Mouse (Mus musculus) forebrain, embryonic 12.5 days (tissue): ENCODE measurements around the gene Vps8. TPM values are rescaled to one million over a fixed set of nuclear protein-coding genes. Genes with fewer than 3 reads are reported as not detected.

Source experiments
- ATAC-seq: fragments of 200-750 bp; cut with Nextera tagmentation; 2 replicates; pipeline ENCODE4 v1.8.0; 2017; ENCODE audit warnings: moderate TSS enrichment; ENCODE audit not compliant: low FRiP score
- H3K27ac ChIP-seq: fragments of 300-500 bp; sonication (generic); 2 replicates; pipeline ENCODE4 v1.5.1; 2016; ENCODE audit warnings: mild to moderate bottlenecking
- H3K27me3 ChIP-seq: fragments of 300-500 bp; sonication (generic); 2 replicates; pipeline ENCODE4 v1.6.1; 2016; ENCODE audit warnings: mild to moderate bottlenecking
- H3K36me3 ChIP-seq: fragments of 300-500 bp; sonication (generic); replicated peaks from 2 replicates; pipeline ENCODE4 v1.6.1; 2016; ENCODE audit warnings: mild to moderate bottlenecking
- H3K4me1 ChIP-seq: fragments of 300-500 bp; sonication (generic); 2 replicates; pipeline ENCODE4 v1.6.1; 2016
- H3K4me2 ChIP-seq: fragments of 300-500 bp; sonication (generic); 2 replicates; pipeline ENCODE4 v1.6.1; 2016; ENCODE audit warnings: mild to moderate bottlenecking, moderate library complexity
- H3K4me3 ChIP-seq: fragments of 300-500 bp; sonication (generic); replicated peaks from 2 replicates; pipeline ENCODE4 v1.5.1; 2016; ENCODE audit warnings: mild to moderate bottlenecking
- H3K9ac ChIP-seq: fragments of 300-500 bp; sonication (generic); 2 replicates; pipeline ENCODE4 v1.6.1; 2016; ENCODE audit warnings: mild to moderate bottlenecking
- H3K9me3 ChIP-seq: fragments of 300-500 bp; sonication (generic); 2 replicates; pipeline ENCODE4 v1.6.1; 2016
- WGBS: fragments of 180-500 bp; shearing (Covaris S2); methylation state at CpG from one replicate; pipeline ENCODE4 v1.1.7; 2016; 5-methylcytosine and 5-hydroxymethylcytosine counted together
- polyA plus RNA-seq: library from polyadenylated mRNA; unstranded; fragments of >200 nt; fragmentation: Nextera tagmentation; extraction: Ambion mirVana; gene quantifications from 2 replicates; pipeline ENCODE4 v1.2.1, GENCODE M21; 2016

The Vps8 gene
- polyA plus RNA-seq, 1 experiment from 2014 or later = 30.1 TPM

GRCm38 (mm10) chr16:21448464-21448863 is 25.5 kb downstream of the Vps8 start:
- Histone ChIP-seq H3K27ac (no peak overlapping the region), H3K9ac (no peak overlapping the region), H3K4me3 (no peak overlapping the region), H3K36me3 (peaks cover 7% of the 10 kb centered on the region), H3K4me1 (peaks cover 14% of the 10 kb centered on the region; the same call in 1 of the 2 replicates), H3K9me3 (no peaks in the 10 kb centered on the region), H3K4me2 (no peak overlapping the region), H3K27me3 (no peaks in the 10 kb centered on the region)
- WGBS = 95% methylated on average over 5 of the region's 5 CpGs
- no peak for ATAC-seq

DNA sequence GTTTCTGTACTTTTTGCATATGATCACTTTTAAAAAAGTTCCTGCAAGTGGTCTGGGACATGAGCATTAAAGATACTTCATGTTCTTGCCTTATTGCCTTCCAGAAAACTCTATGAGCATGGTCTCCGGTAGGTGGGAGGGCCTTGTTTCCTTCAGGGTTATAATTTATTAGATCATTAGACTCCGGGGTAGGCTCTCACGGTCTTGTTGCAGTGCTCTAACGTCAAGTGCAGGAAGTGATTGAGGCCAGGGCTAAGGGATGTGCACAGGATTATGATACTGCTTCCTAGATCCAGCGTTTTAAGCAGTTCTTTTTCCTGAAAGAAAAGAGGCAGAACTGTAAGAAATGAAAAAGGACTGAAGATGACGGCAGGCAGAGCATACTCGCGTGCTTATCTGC is 27.0 kb downstream of the Vps8 start:
- H3K4me1 ChIP-seq = peaks cover 14% of the 10 kb centered on the region; the same call in 1 of the 2 replicates
- no peak overlapping the region for H3K4me3 ChIP-seq
- no peak for ATAC-seq
- H3K27ac ChIP-seq = no peak overlapping the region
- H3K9ac ChIP-seq = no peak overlapping the region
- WGBS = 89% methylated on average over 8 of the region's 8 CpGs
- H3K9me3 ChIP-seq = no peaks in the 10 kb centered on the region
- H3K36me3 ChIP-seq = peaks cover 5% of the 10 kb centered on the region
- H3K27me3 ChIP-seq = no peaks in the 10 kb centered on the region
- no peak overlapping the region for H3K4me2 ChIP-seq

GRCm38 (mm10) chr16:21452569-21452968 is 29.7 kb downstream of the Vps8 start:
- H3K4me3 ChIP-seq = no peak overlapping the region
- peaks cover 2% of the 10 kb centered on the region for H3K36me3 ChIP-seq
- H3K4me1 ChIP-seq = no peaks in the 10 kb centered on the region
- ATAC-seq = no peak
- no peaks in the 10 kb centered on the region for H3K27me3 ChIP-seq
- H3K9me3 ChIP-seq = no peaks in the 10 kb centered on the region
- WGBS = 76% methylated on average over 6 of the region's 6 CpGs
- H3K9ac ChIP-seq = no peak overlapping the region
- no peak overlapping the region for H3K4me2 ChIP-seq
- H3K27ac ChIP-seq = no peak overlapping the region

- no peak overlapping the region for H3K27ac ChIP-seq
- WGBS = 85% methylated on average over 14 of the region's 14 CpGs
- peaks cover 19% of the 10 kb centered on the region for H3K36me3 ChIP-seq
- no peak overlapping the region for H3K4me3 ChIP-seq
- no peaks in the 10 kb centered on the region for H3K9me3 ChIP-seq
- H3K4me2 ChIP-seq = no peak overlapping the region
- no peak overlapping the region for H3K9ac ChIP-seq
- no peaks in the 10 kb centered on the region for H3K27me3 ChIP-seq
- ATAC-seq = no peak
- peaks cover 2% of the 10 kb centered on the region; the same call in 1 of the 2 replicates for H3K4me1 ChIP-seq
These were observed 34.9 kb downstream of the Vps8 start for GRCm38 (mm10) chr16:21457639-21458369.

DNA sequence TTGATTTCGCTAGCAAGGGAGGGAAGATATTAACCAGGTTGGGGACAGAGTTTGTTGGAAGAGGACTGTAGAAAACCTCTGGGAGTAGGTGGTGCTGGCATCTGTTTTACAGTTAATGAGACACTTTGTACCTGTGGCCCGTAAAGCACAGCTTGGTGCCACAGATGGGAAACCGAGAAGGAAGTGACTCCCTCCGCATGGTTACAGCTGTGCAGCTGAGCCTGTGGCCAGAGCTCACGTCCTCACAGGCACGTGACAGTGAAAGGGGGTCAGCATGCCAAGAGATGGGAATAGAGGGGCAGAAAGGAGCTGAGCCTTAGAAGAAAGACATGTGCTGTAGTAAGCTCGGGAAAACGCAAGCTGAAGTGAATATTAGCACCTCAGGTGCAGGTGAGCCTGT is 43.0 kb downstream of the Vps8 start:
- Histone ChIP-seq H3K27ac (no peak overlapping the region), H3K9ac (no peak overlapping the region), H3K9me3 (no peaks in the 10 kb centered on the region), H3K36me3 (peaks cover 26% of the 10 kb centered on the region), H3K27me3 (no peaks in the 10 kb centered on the region), H3K4me1 (peaks cover 2% of the 10 kb centered on the region; the same call in 1 of the 2 replicates), H3K4me3 (no peak overlapping the region), H3K4me2 (no peak overlapping the region)
- 75% methylated on average over 8 of the region's 8 CpGs for WGBS
- no peak for ATAC-seq

GRCm38 (mm10) chr16:21470416-21470815 is 47.5 kb downstream of the Vps8 start:
- ATAC-seq = no peak
- H3K36me3 ChIP-seq = peaks cover 38% of the 10 kb centered on the region
- WGBS = 91% methylated on average over 4 of the region's 4 CpGs

GRCm38 (mm10) chr16:21477074-21477473 is 54.2 kb downstream of the Vps8 start:
- H3K4me1 ChIP-seq = no peaks in the 10 kb centered on the region
- H3K4me2 ChIP-seq = no peak overlapping the region
- WGBS = 94% methylated on average over 4 of the region's 4 CpGs
- H3K9ac ChIP-seq = no peak overlapping the region
- no peaks in the 10 kb centered on the region for H3K9me3 ChIP-seq
- H3K27ac ChIP-seq = no peak overlapping the region
- no peak overlapping the region for H3K4me3 ChIP-seq
- no peak for ATAC-seq
- peaks cover 41% of the 10 kb centered on the region for H3K36me3 ChIP-seq
- no peaks in the 10 kb centered on the region for H3K27me3 ChIP-seq

More at GRCm38 (mm10) chr16:21470416-21470815, 47.5 kb downstream of the Vps8 start:
- Histone ChIP-seq H3K27ac (no peak overlapping the region), H3K9ac (no peak overlapping the region), H3K4me3 (no peak overlapping the region), H3K9me3 (no peaks in the 10 kb centered on the region), H3K4me2 (no peak overlapping the region), H3K4me1 (no peaks in the 10 kb centered on the region), H3K27me3 (no peaks in the 10 kb centered on the region)

DNA sequence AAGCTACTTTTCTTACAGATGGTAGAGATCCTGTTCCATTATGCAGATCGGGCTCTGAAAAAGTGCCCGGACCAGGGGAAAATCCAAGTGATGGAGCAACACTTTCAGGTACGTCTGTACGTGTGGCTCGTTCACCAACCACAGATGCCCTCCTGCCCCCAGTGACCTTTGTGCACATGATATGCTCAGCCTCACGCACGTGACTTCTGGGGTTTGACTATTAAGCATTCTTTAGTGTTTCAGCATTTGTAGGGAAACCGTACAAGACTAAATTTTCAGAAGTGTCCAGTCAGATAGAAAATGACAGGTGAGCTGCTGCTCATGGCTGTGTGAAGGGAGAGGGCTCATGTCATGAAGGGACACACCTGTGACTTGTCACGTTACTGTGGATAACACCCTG is 55.5 kb downstream of the Vps8 start:
- ATAC-seq = no peak
- no peak overlapping the region for H3K4me3 ChIP-seq
- no peaks in the 10 kb centered on the region for H3K9me3 ChIP-seq
- no peaks in the 10 kb centered on the region for H3K27me3 ChIP-seq
- H3K4me1 ChIP-seq = no peaks in the 10 kb centered on the region
- H3K4me2 ChIP-seq = no peak overlapping the region
- no peak overlapping the region for H3K27ac ChIP-seq
- peaks cover 36% of the 10 kb centered on the region for H3K36me3 ChIP-seq
- WGBS = 94% methylated on average over 9 of the region's 9 CpGs
- H3K9ac ChIP-seq = no peak overlapping the region

GRCm38 (mm10) chr16:21483803-21484202 is 60.9 kb downstream of the Vps8 start:
- Histone ChIP-seq H3K36me3 (peaks cover 9% of the 10 kb centered on the region; the same call in 1 of the 2 replicates), H3K4me3 (no peak overlapping the region), H3K27me3 (no peaks in the 10 kb centered on the region), H3K9me3 (no peaks in the 10 kb centered on the region), H3K4me2 (no peak overlapping the region), H3K9ac (no peak overlapping the region), H3K27ac (no peak overlapping the region), H3K4me1 (no peaks in the 10 kb centered on the region)
- ATAC-seq = no peak
- 95% methylated on average over 5 of the region's 5 CpGs for WGBS

GRCm38 (mm10) chr16:21485716-21486115 is 62.8 kb downstream of the Vps8 start:
- H3K9me3 ChIP-seq = no peaks in the 10 kb centered on the region
- peaks cover 3% of the 10 kb centered on the region; the same call in 1 of the 2 replicates for H3K36me3 ChIP-seq
- H3K27me3 ChIP-seq = no peaks in the 10 kb centered on the region
- WGBS = 60% methylated on average over 5 of the region's 5 CpGs
- no peak overlapping the region for H3K4me3 ChIP-seq
- H3K4me2 ChIP-seq = no peak overlapping the region
- H3K27ac ChIP-seq = no peak overlapping the region
- no peak overlapping the region for H3K9ac ChIP-seq
- H3K4me1 ChIP-seq = no peaks in the 10 kb centered on the region
- no peak for ATAC-seq

- Histone ChIP-seq H3K4me2 (no peak overlapping the region), H3K27ac (no peak overlapping the region), H3K27me3 (no peaks in the 10 kb centered on the region), H3K36me3 (peaks cover 3% of the 10 kb centered on the region; the same call in 1 of the 2 replicates), H3K4me3 (no peak overlapping the region), H3K9ac (no peak overlapping the region), H3K9me3 (no peaks in the 10 kb centered on the region), H3K4me1 (peaks cover 6% of the 10 kb centered on the region; the same call in 1 of the 2 replicates)
- 53% methylated on average over 4 of the region's 4 CpGs for WGBS
- ATAC-seq = no peak
These were observed 65.5 kb downstream of the Vps8 start for GRCm38 (mm10) chr16:21488413-21488812.

GRCm38 (mm10) chr16:21492346-21492745 is 69.4 kb downstream of the Vps8 start:
- Histone ChIP-seq H3K27ac (no peak overlapping the region), H3K27me3 (no peaks in the 10 kb centered on the region), H3K4me2 (no peak overlapping the region), H3K4me3 (no peak overlapping the region), H3K36me3 (0 out of 2 replicates have a peak, but pooled peaks cover 4% of the 10 kb centered on the region), H3K9ac (no peak overlapping the region), H3K4me1 (peaks cover 6% of the 10 kb centered on the region; the same call in 1 of the 2 replicates), H3K9me3 (no peaks in the 10 kb centered on the region)
- 69% methylated on average over 5 of the region's 5 CpGs for WGBS
- no peak for ATAC-seq

- no peaks in the 10 kb centered on the region for H3K9me3 ChIP-seq
- no peak for ATAC-seq
- H3K27ac ChIP-seq = no peak overlapping the region
- no peaks in the 10 kb centered on the region for H3K27me3 ChIP-seq
- no peak overlapping the region for H3K9ac ChIP-seq
- no peak overlapping the region for H3K4me3 ChIP-seq
- H3K4me2 ChIP-seq = no peak overlapping the region
- peaks cover 6% of the 10 kb centered on the region; the same call in 1 of the 2 replicates for H3K4me1 ChIP-seq
- 41% methylated on average over 2 of the region's 2 CpGs for WGBS
- 0 out of 2 replicates have a peak, but pooled peaks cover 4% of the 10 kb centered on the region for H3K36me3 ChIP-seq
These were observed 70.0 kb downstream of the Vps8 start for GRCm38 (mm10) chr16:21492894-21493293.
